Mouse (Mus musculus): ENCODE results near the gene Tango6. TPM values are rescaled to one million over a fixed set of nuclear protein-coding genes. Genes with fewer than 3 reads are reported as not detected.
A peak's percentile ranks its signal among the peaks of the same experiment; 100 is the strongest.

The Tango6 gene
- polyA plus RNA-seq, 1 experiment from 2014 or later = 5.8 TPM

GRCm38 (mm10) chr8:106829526-106830045, 146.7 kb downstream of the Tango6 start:
- no peak overlapping the region for H3K27ac ChIP-seq (ENCODE audit: low read depth, low read length)
- no peaks in the 10 kb centered on the region for H3K27me3 ChIP-seq (ENCODE audit: control insufficient read depth, insufficient read depth, low read length)
- no peak overlapping the region for H3K4me2 ChIP-seq (ENCODE audit: low read depth, low read length)
- no peak overlapping the region for H3K9ac ChIP-seq (replicated peaks; ENCODE audit: low read depth, low read length)
- 89% methylated on average over 5 of the region's 5 CpGs for WGBS
- no peaks in the 10 kb centered on the region for H3K36me3 ChIP-seq (ENCODE audit: control insufficient read depth, insufficient read depth, low read length)
- H3K4me1 ChIP-seq (ENCODE audit: control insufficient read depth, insufficient read depth, low read length) = no peaks in the 10 kb centered on the region
- H3K4me3 ChIP-seq (ENCODE audit: low read depth, low read length) = no peak overlapping the region
- H3K9me3 ChIP-seq (ENCODE audit: control insufficient read depth, low read length) = no peaks in the 10 kb centered on the region
- no peak for ATAC-seq (ENCODE audit: low read depth)

GRCm38 (mm10) chr8:106834899-106835298, 152.0 kb downstream of the Tango6 start:
- no peaks in the 10 kb centered on the region for H3K27me3 ChIP-seq (ENCODE audit: control insufficient read depth, insufficient read depth, low read length)
- H3K4me1 ChIP-seq (ENCODE audit: control insufficient read depth, insufficient read depth, low read length) = peaks cover 5% of the 10 kb centered on the region; the same call in 1 of the 2 replicates
- H3K4me2 ChIP-seq (ENCODE audit: low read depth, low read length) = no peak overlapping the region
- no peak for ATAC-seq (ENCODE audit: low read depth)
- no peaks in the 10 kb centered on the region for H3K36me3 ChIP-seq (ENCODE audit: control insufficient read depth, insufficient read depth, low read length)
- no peak overlapping the region for H3K9ac ChIP-seq (replicated peaks; ENCODE audit: low read depth, low read length)
- 88% methylated on average over 1 of the region's 1 CpGs for WGBS
- no peaks in the 10 kb centered on the region for H3K9me3 ChIP-seq (ENCODE audit: control insufficient read depth, low read length)
- no peak overlapping the region for H3K4me3 ChIP-seq (ENCODE audit: low read depth, low read length)
- no peak overlapping the region for H3K27ac ChIP-seq (ENCODE audit: low read depth, low read length)

GRCm38 (mm10) chr8:106836525-106836924, 153.7 kb downstream of the Tango6 start:
- no peak overlapping the region for H3K27ac ChIP-seq (ENCODE audit: low read depth, low read length)
- no peak for ATAC-seq (ENCODE audit: low read depth)
- H3K36me3 ChIP-seq (ENCODE audit: control insufficient read depth, insufficient read depth, low read length) = no peaks in the 10 kb centered on the region
- H3K4me2 ChIP-seq (ENCODE audit: low read depth, low read length) = no peak overlapping the region
- H3K4me3 ChIP-seq (ENCODE audit: low read depth, low read length) = no peak overlapping the region
- WGBS = 91% methylated on average over 6 of the region's 6 CpGs
- H3K4me1 ChIP-seq (ENCODE audit: control insufficient read depth, insufficient read depth, low read length) = peaks cover 5% of the 10 kb centered on the region; the same call in 1 of the 2 replicates
- H3K9ac ChIP-seq (replicated peaks; ENCODE audit: low read depth, low read length) = no peak overlapping the region
- H3K27me3 ChIP-seq (ENCODE audit: control insufficient read depth, insufficient read depth, low read length) = no peaks in the 10 kb centered on the region
- no peaks in the 10 kb centered on the region for H3K9me3 ChIP-seq (ENCODE audit: control insufficient read depth, low read length)

GRCm38 (mm10) chr8:106838803-106839202, 155.9 kb downstream of the Tango6 start:
- Histone ChIP-seq H3K4me3 (ENCODE audit: low read depth, low read length) (no peak overlapping the region), H3K4me1 (ENCODE audit: control insufficient read depth, insufficient read depth, low read length) (peaks cover 5% of the 10 kb centered on the region; the same call in 1 of the 2 replicates), H3K9me3 (ENCODE audit: control insufficient read depth, low read length) (no peaks in the 10 kb centered on the region), H3K9ac (replicated peaks; ENCODE audit: low read depth, low read length) (no peak overlapping the region), H3K36me3 (ENCODE audit: control insufficient read depth, insufficient read depth, low read length) (no peaks in the 10 kb centered on the region), H3K4me2 (ENCODE audit: low read depth, low read length) (no peak overlapping the region), H3K27me3 (ENCODE audit: control insufficient read depth, insufficient read depth, low read length) (no peaks in the 10 kb centered on the region), H3K27ac (ENCODE audit: low read depth, low read length) (peak overlapping the region; percentile 52; the same call in 1 of the 2 replicates)
- ATAC-seq (ENCODE audit: low read depth) = no peak
- WGBS = 81% methylated on average over 6 of the region's 6 CpGs

- no peak overlapping the region for H3K4me3 ChIP-seq (ENCODE audit: low read depth, low read length)
- no peak overlapping the region for H3K4me2 ChIP-seq (ENCODE audit: low read depth, low read length)
- peaks cover 5% of the 10 kb centered on the region; the same call in 1 of the 2 replicates for H3K4me1 ChIP-seq (ENCODE audit: control insufficient read depth, insufficient read depth, low read length)
- 0 out of 2 replicates have a peak overlapping the region, but pooled peaks have one; percentile 39 for H3K9ac ChIP-seq (replicated peaks; ENCODE audit: low read depth, low read length)
- ATAC-seq (ENCODE audit: low read depth) = no peak
- H3K27ac ChIP-seq (ENCODE audit: low read depth, low read length) = peak overlapping the region; percentile 52
- H3K9me3 ChIP-seq (ENCODE audit: control insufficient read depth, low read length) = no peaks in the 10 kb centered on the region
- H3K36me3 ChIP-seq (ENCODE audit: control insufficient read depth, insufficient read depth, low read length) = no peaks in the 10 kb centered on the region
- H3K27me3 ChIP-seq (ENCODE audit: control insufficient read depth, insufficient read depth, low read length) = no peaks in the 10 kb centered on the region
- WGBS = 30% methylated on average over 11 of the region's 11 CpGs
These were observed 156.5 kb downstream of the Tango6 start for GRCm38 (mm10) chr8:106839209-106840001.

- no peak overlapping the region for H3K4me3 ChIP-seq (ENCODE audit: low read depth, low read length)
- H3K9ac ChIP-seq (replicated peaks; ENCODE audit: low read depth, low read length) = no peak overlapping the region
- no peak overlapping the region for H3K27ac ChIP-seq (ENCODE audit: low read depth, low read length)
- H3K36me3 ChIP-seq (ENCODE audit: control insufficient read depth, insufficient read depth, low read length) = no peaks in the 10 kb centered on the region
- ATAC-seq (ENCODE audit: low read depth) = no peak
- 93% methylated on average over 10 of the region's 10 CpGs for WGBS
- H3K9me3 ChIP-seq (ENCODE audit: control insufficient read depth, low read length) = no peaks in the 10 kb centered on the region
- H3K4me1 ChIP-seq (ENCODE audit: control insufficient read depth, insufficient read depth, low read length) = no peaks in the 10 kb centered on the region
- H3K27me3 ChIP-seq (ENCODE audit: control insufficient read depth, insufficient read depth, low read length) = no peaks in the 10 kb centered on the region
- no peak overlapping the region for H3K4me2 ChIP-seq (ENCODE audit: low read depth, low read length)
These were observed 167.2 kb downstream of the Tango6 start for GRCm38 (mm10) chr8:106850034-106850433.

GRCm38 (mm10) chr8:106854534-106855241, 171.8 kb downstream of the Tango6 start:
- Histone ChIP-seq H3K36me3 (ENCODE audit: control insufficient read depth, insufficient read depth, low read length) (no peaks in the 10 kb centered on the region), H3K4me2 (ENCODE audit: low read depth, low read length) (no peak overlapping the region), H3K9me3 (ENCODE audit: control insufficient read depth, low read length) (no peaks in the 10 kb centered on the region), H3K4me3 (ENCODE audit: low read depth, low read length) (no peak overlapping the region), H3K4me1 (ENCODE audit: control insufficient read depth, insufficient read depth, low read length) (no peaks in the 10 kb centered on the region), H3K9ac (replicated peaks; ENCODE audit: low read depth, low read length) (no peak overlapping the region), H3K27me3 (ENCODE audit: control insufficient read depth, insufficient read depth, low read length) (no peaks in the 10 kb centered on the region), H3K27ac (ENCODE audit: low read depth, low read length) (no peak overlapping the region)
- no peak for ATAC-seq (ENCODE audit: low read depth)
- 59% methylated on average over 8 of the region's 8 CpGs for WGBS

- H3K9me3 ChIP-seq (ENCODE audit: control insufficient read depth, low read length) = no peaks in the 10 kb centered on the region
- no peak for ATAC-seq (ENCODE audit: low read depth)
- no peak overlapping the region for H3K4me3 ChIP-seq (ENCODE audit: low read depth, low read length)
- H3K4me2 ChIP-seq (ENCODE audit: low read depth, low read length) = no peak overlapping the region
- H3K36me3 ChIP-seq (ENCODE audit: control insufficient read depth, insufficient read depth, low read length) = no peaks in the 10 kb centered on the region
- H3K27ac ChIP-seq (ENCODE audit: low read depth, low read length) = no peak overlapping the region
- H3K4me1 ChIP-seq (ENCODE audit: control insufficient read depth, insufficient read depth, low read length) = no peaks in the 10 kb centered on the region
- H3K27me3 ChIP-seq (ENCODE audit: control insufficient read depth, insufficient read depth, low read length) = no peaks in the 10 kb centered on the region
- no peak overlapping the region for H3K9ac ChIP-seq (replicated peaks; ENCODE audit: low read depth, low read length)
- 87% methylated on average over 3 of the region's 3 CpGs for WGBS
These were observed 172.3 kb downstream of the Tango6 start for GRCm38 (mm10) chr8:106855242-106855562.

- no peak for ATAC-seq (ENCODE audit: low read depth)
- Histone ChIP-seq H3K4me3 (ENCODE audit: low read depth, low read length) (no peak overlapping the region), H3K27ac (ENCODE audit: low read depth, low read length) (no peak overlapping the region), H3K27me3 (ENCODE audit: control insufficient read depth, insufficient read depth, low read length) (no peaks in the 10 kb centered on the region), H3K4me2 (ENCODE audit: low read depth, low read length) (no peak overlapping the region), H3K36me3 (ENCODE audit: control insufficient read depth, insufficient read depth, low read length) (no peaks in the 10 kb centered on the region), H3K4me1 (ENCODE audit: control insufficient read depth, insufficient read depth, low read length) (no peaks in the 10 kb centered on the region), H3K9me3 (ENCODE audit: control insufficient read depth, low read length) (no peaks in the 10 kb centered on the region), H3K9ac (replicated peaks; ENCODE audit: low read depth, low read length) (no peak overlapping the region)
- 90% methylated on average over 10 of the region's 10 CpGs for WGBS
These were observed 180.0 kb downstream of the Tango6 start for GRCm38 (mm10) chr8:106862845-106863244.
